Mouse (Mus musculus): Measurements from ENCODE around the gene Itga9. TPM values are rescaled to one million over a fixed set of nuclear protein-coding genes. Genes with fewer than 3 reads are reported as not detected.

Itga9 gene
- polyA plus RNA-seq, 1 experiment from 2014 or later, result 0.48 TPM

- Histone ChIP-seq H3K4me2 (peak overlapping the region; percentile 48), H3K27me3 (no peaks in the 10 kb centered on the region), H3K9ac (0 out of 2 replicates have a peak overlapping the region, but pooled peaks have one; percentile 3), H3K4me3 (peak overlapping the region; percentile 15), H3K36me3 (ENCODE audit: poor library complexity, severe bottlenecking) (no peaks in the 10 kb centered on the region), H3K27ac (no peak overlapping the region), H3K9me3 (replicated peaks) (no peaks in the 10 kb centered on the region), H3K4me1 (peaks cover 20% of the 10 kb centered on the region)
- ATAC-seq, result peak; percentile 87
- WGBS, result 36% methylated on average over 21 of the region's 21 CpGs
These were observed 215.0 kb downstream of the Itga9 start for GRCm38 (mm10) chr9:118821220-118822185.

GRCm38 (mm10) chr9:118822186-118822555, 215.7 kb downstream of the Itga9 start:
- 53% methylated on average over 3 of the region's 3 CpGs for WGBS
- Histone ChIP-seq H3K4me3 (no peak overlapping the region), H3K36me3 (ENCODE audit: poor library complexity, severe bottlenecking) (no peaks in the 10 kb centered on the region), H3K9me3 (replicated peaks) (no peaks in the 10 kb centered on the region), H3K9ac (0 out of 2 replicates have a peak overlapping the region, but pooled peaks have one; percentile 3), H3K4me1 (peaks cover 20% of the 10 kb centered on the region), H3K27ac (no peak overlapping the region), H3K27me3 (no peaks in the 10 kb centered on the region), H3K4me2 (peak overlapping the region; percentile 48)
- ATAC-seq, result peak; percentile 8; the same call in 1 of the 2 replicates

GRCm38 (mm10) chr9:118822581-118822980, 216.1 kb downstream of the Itga9 start:
- Histone ChIP-seq H3K9me3 (replicated peaks) (no peaks in the 10 kb centered on the region), H3K4me3 (no peak overlapping the region), H3K4me2 (no peak overlapping the region), H3K27me3 (no peaks in the 10 kb centered on the region), H3K4me1 (peaks cover 20% of the 10 kb centered on the region), H3K27ac (no peak overlapping the region), H3K9ac (no peak overlapping the region), H3K36me3 (ENCODE audit: poor library complexity, severe bottlenecking) (no peaks in the 10 kb centered on the region)
- 98% methylated on average over 2 of the region's 2 CpGs for WGBS
- ATAC-seq, result no peak

- no peak for ATAC-seq
- H3K4me1 ChIP-seq, result peaks cover 10% of the 10 kb centered on the region
- no peaks in the 10 kb centered on the region for H3K36me3 ChIP-seq (ENCODE audit: poor library complexity, severe bottlenecking)
- no peak overlapping the region for H3K27ac ChIP-seq
- no peak overlapping the region for H3K4me3 ChIP-seq
- H3K4me2 ChIP-seq, result no peak overlapping the region
- no peak overlapping the region for H3K9ac ChIP-seq
- 37% methylated on average over 11 of the region's 11 CpGs for WGBS
- H3K9me3 ChIP-seq (replicated peaks), result no peaks in the 10 kb centered on the region
- 0 out of 2 replicates have a peak, but pooled peaks cover 7% of the 10 kb centered on the region for H3K27me3 ChIP-seq
These were observed 224.6 kb downstream of the Itga9 start for GRCm38 (mm10) chr9:118831080-118831479.

- ATAC-seq, result no peak
- Histone ChIP-seq H3K27me3 (0 out of 2 replicates have a peak, but pooled peaks cover 7% of the 10 kb centered on the region), H3K4me3 (no peak overlapping the region), H3K27ac (no peak overlapping the region), H3K9me3 (replicated peaks) (no peaks in the 10 kb centered on the region), H3K4me2 (no peak overlapping the region), H3K9ac (no peak overlapping the region), H3K4me1 (peaks cover 10% of the 10 kb centered on the region), H3K36me3 (ENCODE audit: poor library complexity, severe bottlenecking) (no peaks in the 10 kb centered on the region)
- WGBS, result 88% methylated on average over 3 of the region's 3 CpGs
These were observed 226.0 kb downstream of the Itga9 start for GRCm38 (mm10) chr9:118832533-118832932.

GRCm38 (mm10) chr9:118833413-118833812, 226.9 kb downstream of the Itga9 start:
- Histone ChIP-seq H3K4me1 (peaks cover 10% of the 10 kb centered on the region), H3K9ac (no peak overlapping the region), H3K27me3 (0 out of 2 replicates have a peak, but pooled peaks cover 7% of the 10 kb centered on the region), H3K4me3 (no peak overlapping the region), H3K9me3 (replicated peaks) (no peaks in the 10 kb centered on the region), H3K27ac (no peak overlapping the region), H3K4me2 (no peak overlapping the region), H3K36me3 (ENCODE audit: poor library complexity, severe bottlenecking) (no peaks in the 10 kb centered on the region)
- WGBS, result 77% methylated on average over 8 of the region's 8 CpGs
- ATAC-seq, result no peak

GRCm38 (mm10) chr9:118838910-118839667, 232.6 kb downstream of the Itga9 start:
- Histone ChIP-seq H3K9me3 (replicated peaks) (no peaks in the 10 kb centered on the region), H3K4me3 (no peak overlapping the region), H3K4me1 (no peaks in the 10 kb centered on the region), H3K27ac (no peak overlapping the region), H3K27me3 (no peaks in the 10 kb centered on the region), H3K9ac (no peak overlapping the region), H3K4me2 (no peak overlapping the region), H3K36me3 (ENCODE audit: poor library complexity, severe bottlenecking) (no peaks in the 10 kb centered on the region)
- no peak for ATAC-seq
- 85% methylated on average over 7 of the region's 7 CpGs for WGBS

- no peak overlapping the region for H3K4me3 ChIP-seq
- H3K4me2 ChIP-seq, result no peak overlapping the region
- no peak for ATAC-seq
- H3K27ac ChIP-seq, result no peak overlapping the region
- 94% methylated on average over 6 of the region's 6 CpGs for WGBS
- H3K9me3 ChIP-seq (replicated peaks), result no peaks in the 10 kb centered on the region
- no peaks in the 10 kb centered on the region for H3K36me3 ChIP-seq (ENCODE audit: poor library complexity, severe bottlenecking)
- H3K9ac ChIP-seq, result no peak overlapping the region
- no peaks in the 10 kb centered on the region for H3K4me1 ChIP-seq
- H3K27me3 ChIP-seq, result no peaks in the 10 kb centered on the region
These were observed 234.8 kb downstream of the Itga9 start for GRCm38 (mm10) chr9:118841247-118841646.

- H3K27ac ChIP-seq, result no peak overlapping the region
- no peak overlapping the region for H3K4me2 ChIP-seq
- H3K27me3 ChIP-seq, result no peaks in the 10 kb centered on the region
- 85% methylated on average over 7 of the region's 7 CpGs for WGBS
- H3K9me3 ChIP-seq (replicated peaks), result no peaks in the 10 kb centered on the region
- ATAC-seq, result no peak
- no peaks in the 10 kb centered on the region for H3K36me3 ChIP-seq (ENCODE audit: poor library complexity, severe bottlenecking)
- H3K4me3 ChIP-seq, result no peak overlapping the region
- no peak overlapping the region for H3K9ac ChIP-seq
- no peaks in the 10 kb centered on the region for H3K4me1 ChIP-seq
These were observed 235.5 kb downstream of the Itga9 start for GRCm38 (mm10) chr9:118841907-118842432.

- no peak overlapping the region for H3K9ac ChIP-seq
- H3K4me3 ChIP-seq, result no peak overlapping the region
- no peaks in the 10 kb centered on the region for H3K4me1 ChIP-seq
- ATAC-seq, result no peak
- no peaks in the 10 kb centered on the region for H3K27me3 ChIP-seq
- H3K4me2 ChIP-seq, result no peak overlapping the region
- H3K9me3 ChIP-seq (replicated peaks), result no peaks in the 10 kb centered on the region
- H3K36me3 ChIP-seq (ENCODE audit: poor library complexity, severe bottlenecking), result no peaks in the 10 kb centered on the region
- 90% methylated on average over 5 of the region's 5 CpGs for WGBS
- H3K27ac ChIP-seq, result no peak overlapping the region
These were observed 237.2 kb downstream of the Itga9 start for GRCm38 (mm10) chr9:118843711-118844110.

GRCm38 (mm10) chr9:118845003-118845402, 238.5 kb downstream of the Itga9 start:
- Histone ChIP-seq H3K4me1 (no peaks in the 10 kb centered on the region), H3K27ac (no peak overlapping the region), H3K36me3 (ENCODE audit: poor library complexity, severe bottlenecking) (no peaks in the 10 kb centered on the region), H3K27me3 (no peaks in the 10 kb centered on the region), H3K9me3 (replicated peaks) (no peaks in the 10 kb centered on the region), H3K4me2 (no peak overlapping the region), H3K4me3 (no peak overlapping the region), H3K9ac (no peak overlapping the region)
- ATAC-seq, result no peak
- whole genome bisulfite sequencing, result 86% methylated on average over 5 of the region's 5 CpGs

- H3K36me3 ChIP-seq (ENCODE audit: poor library complexity, severe bottlenecking), result no peaks in the 10 kb centered on the region
- H3K9ac ChIP-seq, result no peak overlapping the region
- no peak overlapping the region for H3K4me3 ChIP-seq
- no peaks in the 10 kb centered on the region for H3K4me1 ChIP-seq
- H3K27me3 ChIP-seq, result no peaks in the 10 kb centered on the region
- no peaks in the 10 kb centered on the region for H3K9me3 ChIP-seq (replicated peaks)
- no peak overlapping the region for H3K27ac ChIP-seq
- ATAC-seq, result no peak
- H3K4me2 ChIP-seq, result no peak overlapping the region
- 89% methylated on average over 3 of the region's 3 CpGs for WGBS
These were observed 240.3 kb downstream of the Itga9 start for GRCm38 (mm10) chr9:118846766-118847165.

Data from forebrain, embryonic 13.5 days (tissue).